Mouse (Mus musculus) embryonic stem cell, embryonic (primary cell): ENCODE data around the gene Grm5.

Source experiments
- CTCF ChIA-PET, 4 experiments: fragments of 300-600 bp in 2 of 4; fragments of 350-600 bp in 2 of 4; sonication (Branson Sonifier 250); formaldehyde crosslinking; loops; one replicate each; lab custom pipeline; 2022; ENCODE audit warnings: inconsistent platforms in 2 of 4; lab: Charles Lee
- POLR2A ChIA-PET, 4 experiments: fragments of 300-600 bp in 2 of 4; fragments of 350-600 bp in 2 of 4; sonication (Branson Sonifier 250); formaldehyde crosslinking; loops; one replicate each; lab custom pipeline; 2022; ENCODE audit warnings: antibody characterized with exemption in 4 of 4, inconsistent platforms in 1 of 4; lab: Charles Lee

Gene Grm5

DNA sequence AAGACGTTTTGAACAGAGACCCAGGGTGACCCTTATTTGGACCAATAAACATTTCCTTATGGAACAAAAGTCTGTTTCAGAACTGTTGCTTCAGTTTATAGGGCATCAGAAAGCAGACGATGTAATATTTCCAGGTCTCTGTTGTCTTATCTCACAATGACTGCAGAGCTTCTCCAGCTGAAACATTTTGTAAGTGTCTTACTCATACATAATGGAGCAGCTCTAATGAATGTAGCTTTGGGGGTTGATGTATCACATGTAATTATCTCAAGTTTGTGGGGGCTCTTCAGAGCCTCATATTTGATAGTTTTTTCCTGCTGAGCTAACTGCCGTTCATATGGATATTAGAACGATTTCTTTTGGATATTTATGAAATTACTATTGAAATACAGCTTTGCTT is 250.7 kb downstream of the Grm5 start:
- POLR2A ChIA-PET = no interaction called here
- CTCF ChIA-PET = no interaction called here

DNA sequence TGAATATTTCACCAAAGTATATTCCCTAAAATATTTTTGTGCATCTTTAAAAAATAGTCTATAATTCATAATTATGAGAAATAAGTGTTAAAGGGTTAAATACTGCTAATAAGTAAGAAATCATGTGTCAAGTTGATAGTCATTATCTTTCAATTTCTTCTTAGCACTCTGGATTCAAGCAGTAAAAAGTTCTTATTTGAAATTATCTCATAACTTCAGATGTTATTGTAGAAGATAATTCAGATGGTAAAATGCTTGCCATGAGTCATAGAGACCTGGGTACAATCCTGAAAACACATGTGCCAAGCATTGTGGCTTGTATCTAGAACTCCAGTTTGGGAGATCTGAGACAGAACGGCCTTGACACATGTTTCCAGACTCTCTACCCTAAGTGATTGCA is 254.6 kb downstream of the Grm5 start:
- ChIA-PET CTCF (no interaction called here), POLR2A (no interaction called here)

DNA sequence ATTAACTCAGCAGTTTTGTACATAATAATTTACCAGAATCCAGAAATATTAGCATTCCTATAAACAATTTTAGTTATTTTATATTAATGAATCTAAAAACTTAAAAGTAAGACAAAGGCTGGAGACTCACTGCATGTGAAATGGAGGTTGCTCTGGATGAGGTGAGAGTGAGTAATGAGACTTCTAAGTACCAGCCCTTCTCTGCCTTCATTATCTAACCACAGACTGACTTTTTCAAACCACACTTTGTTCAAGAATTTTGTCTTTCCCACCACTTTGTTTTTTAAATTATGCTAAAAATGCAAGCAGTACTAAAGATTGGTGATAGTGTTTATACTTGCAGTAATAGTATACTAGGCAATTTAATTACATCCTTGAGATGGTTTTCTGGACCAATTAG is 259.5 kb downstream of the Grm5 start:
- CTCF ChIA-PET = interaction anchor here in 1 of 4 experiments (0.6 kb wide), 1 partner anchor 37 kb away, joined by 3 read pairs; no protein-coding TSS in a partner anchor
- POLR2A ChIA-PET = no interaction called here

DNA sequence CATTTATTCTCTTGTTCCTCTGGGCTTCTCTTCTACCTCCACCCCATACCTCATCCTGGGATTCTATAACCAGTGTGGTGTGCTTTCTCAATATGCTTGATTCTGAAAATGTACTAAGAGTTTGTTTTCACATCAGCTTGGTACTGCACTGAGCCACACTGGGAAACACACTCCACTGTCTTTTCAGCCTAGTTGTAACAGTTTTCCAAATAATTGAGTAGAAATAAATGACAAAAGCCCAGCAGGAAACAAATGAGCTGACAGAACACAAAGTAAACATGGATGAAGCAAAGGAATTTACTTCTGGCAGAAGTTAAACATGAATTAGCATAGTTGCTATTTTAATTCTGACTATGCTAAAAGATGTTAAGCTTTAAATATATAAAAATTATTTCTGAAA is 262.1 kb downstream of the Grm5 start:
- POLR2A ChIA-PET = no interaction called here
- CTCF ChIA-PET = no interaction called here

DNA sequence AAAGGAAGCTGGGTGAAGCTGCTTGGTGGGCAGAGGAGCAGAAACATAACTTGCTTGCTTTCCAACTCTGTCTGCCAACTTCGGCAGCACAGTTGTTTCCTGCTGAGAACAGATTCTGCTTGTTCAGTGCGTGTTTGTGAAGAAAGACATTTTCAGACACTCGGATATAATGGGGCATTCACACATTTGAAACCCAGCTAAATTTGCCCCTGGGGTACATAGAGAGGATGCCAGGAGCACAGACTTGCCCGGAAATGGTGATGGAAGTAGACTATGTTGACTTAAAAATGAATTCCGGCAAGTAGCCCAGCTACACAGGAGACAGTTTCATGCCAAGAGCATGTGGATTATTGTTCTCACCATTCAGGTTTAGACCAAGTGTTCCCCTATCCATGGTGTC is 342.0 kb downstream of the Grm5 start:
- ChIA-PET POLR2A (no interaction called here), CTCF (no interaction called here)

DNA sequence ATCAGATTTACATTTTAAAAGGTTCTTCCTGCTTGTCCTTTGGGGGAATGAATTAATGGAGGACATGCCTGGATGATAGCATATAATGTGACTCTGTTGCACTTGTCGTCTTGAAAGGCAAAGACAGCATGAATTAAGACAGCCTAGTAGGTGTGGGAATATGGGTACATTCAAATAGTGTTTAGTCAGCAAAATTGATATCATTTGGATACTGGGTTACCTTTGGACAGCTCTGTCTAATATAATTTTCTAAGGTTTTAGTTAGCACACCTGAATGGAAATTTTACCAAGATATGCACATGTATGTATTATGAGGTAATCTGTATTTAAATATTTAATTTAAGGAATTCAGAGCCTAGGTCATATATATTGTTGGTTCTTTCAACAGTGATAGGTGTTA is 353.4 kb downstream of the Grm5 start:
- ChIA-PET CTCF (no interaction called here), POLR2A (no interaction called here)

DNA sequence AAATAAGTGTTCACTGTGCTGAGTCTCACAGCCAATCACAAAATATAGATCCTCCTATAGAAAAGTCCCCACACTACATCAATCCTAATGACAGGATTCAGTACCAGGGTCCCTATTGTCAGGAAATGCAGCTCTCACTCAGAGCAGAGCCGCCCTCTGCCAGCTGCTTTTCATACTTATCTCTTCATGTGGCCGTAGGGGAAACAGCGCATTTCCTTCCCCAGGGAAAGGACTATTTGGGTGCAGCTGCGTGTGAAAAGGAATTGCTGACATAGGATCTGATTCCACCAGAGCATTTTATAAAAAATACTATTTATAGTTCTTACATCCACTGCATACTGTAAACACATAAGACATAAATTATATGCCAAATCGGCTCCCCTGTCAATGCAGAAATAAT is 354.3 kb downstream of the Grm5 start:
- CTCF ChIA-PET = no interaction called here
- POLR2A ChIA-PET = no interaction called here

DNA sequence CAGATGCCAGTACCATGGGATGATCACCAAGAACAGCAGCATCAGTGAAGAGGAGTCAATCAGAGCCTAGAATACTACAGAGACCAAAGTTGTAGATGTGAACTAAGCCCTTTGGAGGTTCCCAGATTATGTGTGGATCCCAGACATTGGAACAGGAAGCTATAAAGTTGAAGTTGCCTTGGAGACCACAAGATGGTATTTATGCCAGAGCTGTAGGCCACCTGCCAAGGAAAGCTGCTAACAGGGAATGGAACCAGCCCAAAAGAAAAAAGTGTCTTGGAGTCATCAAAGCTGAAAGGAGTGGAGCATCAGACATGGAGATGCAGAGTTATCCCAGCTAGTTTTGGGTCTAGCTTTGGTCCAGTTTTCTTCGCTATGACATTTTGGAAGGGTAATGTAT is 366.2 kb downstream of the Grm5 start:
- ChIA-PET POLR2A (no interaction called here), CTCF (no interaction called here)

DNA sequence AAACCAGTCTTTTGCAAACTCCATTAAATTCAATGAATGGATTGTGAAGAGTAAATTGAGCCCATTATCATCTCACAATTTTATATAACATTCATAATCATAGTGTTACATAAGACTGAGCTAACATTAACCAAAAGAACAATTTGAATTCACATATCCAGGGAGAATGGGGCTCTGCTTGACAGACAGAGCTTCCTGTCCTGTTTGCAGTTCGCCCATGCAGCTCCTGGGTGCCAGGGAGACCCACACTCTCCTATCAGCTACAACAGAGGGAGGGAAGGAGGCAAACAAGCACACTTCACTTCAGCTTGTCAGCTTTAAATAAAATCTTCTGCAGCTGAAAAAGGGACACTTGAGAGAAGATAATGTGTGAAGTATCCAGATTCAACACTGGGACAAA is 389.2 kb downstream of the Grm5 start:
- CTCF ChIA-PET = no interaction called here
- POLR2A ChIA-PET = no interaction called here

DNA sequence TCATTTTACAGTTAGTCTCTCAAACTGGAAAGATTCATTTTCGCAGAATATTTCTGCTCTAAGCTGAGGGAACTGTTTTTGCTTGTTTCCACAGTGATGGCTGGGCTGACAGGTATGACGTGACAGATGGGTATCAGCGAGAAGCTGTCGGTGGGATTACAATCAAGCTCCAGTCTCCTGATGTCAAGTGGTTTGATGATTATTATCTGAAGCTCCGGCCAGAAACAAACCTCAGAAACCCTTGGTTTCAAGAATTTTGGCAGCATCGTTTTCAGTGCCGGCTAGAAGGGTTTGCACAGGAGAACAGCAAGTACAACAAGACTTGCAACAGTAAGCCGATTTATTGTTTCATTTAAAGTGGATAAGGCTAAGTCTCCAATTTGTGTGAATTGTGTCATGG is 391.1 kb downstream of the Grm5 start:
- ChIA-PET CTCF (no interaction called here), POLR2A (no interaction called here)

DNA sequence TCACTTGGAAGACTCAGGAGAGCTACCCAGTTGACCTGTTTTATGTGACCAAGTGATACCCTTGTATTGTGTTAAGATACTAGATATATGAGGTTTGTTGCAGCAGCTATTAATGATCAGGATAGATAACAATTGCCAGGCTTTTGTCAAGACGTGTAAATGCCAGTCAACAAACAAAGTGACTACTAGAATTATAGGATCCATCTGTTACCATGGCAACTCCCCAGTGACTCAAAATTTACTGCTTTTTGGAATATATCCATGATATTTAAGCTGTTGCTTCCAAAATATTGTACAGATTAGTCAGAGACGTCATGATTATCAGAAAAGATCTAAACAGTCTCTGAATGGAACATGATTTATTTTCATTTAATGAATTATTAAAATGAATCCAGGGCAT is 399.5 kb downstream of the Grm5 start:
- ChIA-PET CTCF (no interaction called here), POLR2A (no interaction called here)

DNA sequence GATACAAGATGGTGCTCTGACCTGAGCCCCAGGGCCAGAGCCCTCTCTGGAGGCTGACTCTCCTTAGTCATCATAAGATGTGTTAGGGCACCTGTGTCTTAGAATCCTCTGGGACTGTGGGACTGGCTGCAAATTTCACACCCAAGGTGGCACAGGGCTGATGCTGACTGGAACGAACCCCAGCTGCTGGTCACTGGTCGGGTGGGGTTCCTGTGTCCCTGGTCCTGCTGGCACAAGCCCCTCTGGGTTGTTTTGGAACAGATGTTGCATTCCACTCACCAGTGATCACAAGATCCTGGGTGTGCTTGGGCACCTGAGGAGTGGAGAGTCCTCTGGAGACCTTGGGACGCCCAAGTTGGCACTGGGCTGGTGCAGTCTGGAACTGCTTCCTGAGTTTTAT is 430.5 kb downstream of the Grm5 start:
- ChIA-PET CTCF (no interaction called here), POLR2A (no interaction called here)

DNA sequence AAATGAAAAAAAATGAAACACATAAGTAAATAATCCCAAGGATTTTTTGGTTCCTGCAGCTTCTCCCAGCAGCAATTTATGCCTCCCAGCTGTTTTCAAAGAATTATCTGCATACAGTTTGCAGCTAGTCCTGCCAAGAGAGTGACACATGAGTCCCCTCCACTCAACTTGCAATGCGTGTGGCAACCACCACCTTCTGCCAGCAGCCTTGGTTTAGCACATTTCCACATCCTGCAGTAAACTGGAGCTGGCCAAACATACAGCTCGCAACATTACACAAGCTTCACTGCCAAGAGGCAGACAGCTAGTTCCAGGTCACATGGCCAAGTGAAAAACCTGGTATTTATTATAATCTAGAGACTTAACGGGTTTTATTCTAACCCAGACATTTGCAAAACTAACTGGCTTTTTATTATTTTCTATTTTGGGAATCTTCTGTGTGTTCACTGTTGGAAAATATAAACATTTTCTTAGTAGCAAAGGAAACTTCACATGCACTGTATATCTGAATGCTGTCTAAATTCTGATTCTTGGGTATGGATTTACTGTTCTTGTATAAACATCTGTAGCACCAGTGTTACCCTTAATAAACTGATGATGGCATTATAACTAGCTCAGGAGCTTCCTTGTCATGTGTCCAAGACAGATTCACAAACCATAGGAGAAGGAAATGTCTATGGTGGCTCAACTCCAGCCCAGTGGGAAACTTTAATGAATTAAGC is 443.6 kb downstream of the Grm5 start:
- CTCF ChIA-PET = no interaction called here
- POLR2A ChIA-PET = no interaction called here

DNA sequence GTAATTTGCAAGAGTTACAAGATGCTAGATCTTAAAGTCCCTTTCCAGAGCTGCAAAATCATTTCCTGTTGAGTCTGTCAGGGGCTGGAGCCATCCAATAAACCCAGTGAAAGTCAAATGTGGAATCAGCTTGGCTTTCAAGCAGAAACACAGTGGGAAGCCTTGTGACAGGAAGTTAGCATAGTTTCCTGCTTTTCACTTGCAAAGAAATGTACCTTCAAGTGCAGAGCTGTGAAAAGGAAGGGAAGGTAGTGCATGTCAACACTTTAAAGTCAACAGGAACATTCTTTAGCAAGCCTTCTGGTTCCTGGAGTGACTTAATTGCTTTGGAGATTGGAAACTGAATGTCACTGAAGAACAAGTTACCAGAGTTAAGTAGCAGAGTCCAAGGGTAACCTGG is 463.4 kb downstream of the Grm5 start:
- POLR2A ChIA-PET = no interaction called here
- CTCF ChIA-PET = no interaction called here

DNA sequence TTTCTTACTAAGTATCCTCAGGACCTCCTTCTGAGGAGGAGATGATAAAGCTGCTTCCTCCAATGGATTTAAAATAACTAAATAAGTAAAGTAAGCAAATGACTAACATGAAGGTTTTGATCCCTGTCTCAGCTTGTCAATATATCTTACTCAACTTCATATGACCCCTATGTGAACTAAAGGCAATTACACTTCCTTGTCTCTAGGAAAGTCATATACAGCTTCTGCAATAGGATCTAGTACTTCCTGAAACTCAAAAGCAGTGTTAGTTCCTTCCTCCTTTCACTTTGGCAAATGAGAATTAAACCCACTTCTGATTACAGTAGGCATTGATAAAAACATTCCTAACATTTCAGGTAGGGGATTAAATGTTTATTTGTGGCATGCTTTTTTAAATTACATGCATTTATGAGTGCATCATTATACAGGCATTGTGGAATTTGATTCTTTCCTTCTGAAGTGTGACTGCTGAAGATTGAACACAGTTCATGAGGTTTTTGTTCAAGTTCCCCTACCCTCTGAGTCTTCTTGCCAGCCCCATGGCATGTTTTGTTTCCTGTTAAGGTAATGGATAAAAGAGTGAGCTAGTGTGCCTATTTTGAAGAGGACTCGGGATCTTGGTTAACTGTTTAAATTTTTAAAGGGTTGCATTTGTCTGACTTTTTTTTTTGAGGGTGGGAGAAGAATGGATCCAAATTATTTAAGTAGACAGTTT is 470.4 kb downstream of the Grm5 start:
- POLR2A ChIA-PET = no interaction called here
- CTCF ChIA-PET = interaction anchor here in 1 of 4 experiments (0.5 kb wide), 1 partner anchor 14 kb away, joined by 3 read pairs; no protein-coding TSS in a partner anchor

DNA sequence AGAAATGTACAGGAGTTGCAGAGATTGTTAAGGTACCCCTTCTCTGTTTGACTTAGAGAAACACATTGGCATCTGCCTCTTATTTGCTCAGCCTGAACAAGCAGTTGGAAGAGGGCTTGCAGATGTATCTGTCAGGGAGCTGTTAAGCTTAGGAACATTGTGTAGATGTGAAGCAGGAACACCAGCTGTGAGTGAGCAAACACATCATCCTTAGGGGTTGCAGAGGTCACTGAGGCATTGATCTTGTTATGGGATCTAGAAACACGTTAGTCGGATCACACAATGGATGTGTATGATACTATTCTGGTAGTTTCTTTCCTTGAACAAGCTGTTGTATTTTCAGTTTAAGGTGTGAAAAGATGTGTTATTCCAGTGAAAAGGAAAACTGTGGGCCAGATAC is 472.5 kb downstream of the Grm5 start:
- POLR2A ChIA-PET = no interaction called here

DNA sequence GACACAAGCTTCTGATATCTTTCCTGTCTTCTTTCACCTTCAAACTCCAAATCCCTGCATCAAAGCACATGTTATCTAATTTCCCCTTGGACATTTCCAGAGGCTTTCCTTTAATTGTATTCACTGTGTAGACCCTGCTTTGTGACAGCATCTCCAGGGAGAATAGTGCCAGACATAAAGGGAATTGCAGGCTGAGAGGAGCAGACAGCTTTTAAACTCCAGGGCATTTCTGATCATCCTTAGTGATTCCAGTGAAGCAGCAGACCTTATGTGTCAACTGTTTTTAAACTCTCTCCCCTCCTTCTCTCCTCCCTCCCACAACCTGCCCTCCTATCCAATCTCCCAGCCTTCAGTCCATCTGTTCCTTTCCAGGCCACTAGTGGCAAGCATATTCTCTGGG is 507.1 kb downstream of the Grm5 start:
- ChIA-PET CTCF (no interaction called here), POLR2A (no interaction called here)

More for the DNA sequence above, 472.5 kb downstream of the Grm5 start:
- CTCF ChIA-PET = no interaction called here

DNA sequence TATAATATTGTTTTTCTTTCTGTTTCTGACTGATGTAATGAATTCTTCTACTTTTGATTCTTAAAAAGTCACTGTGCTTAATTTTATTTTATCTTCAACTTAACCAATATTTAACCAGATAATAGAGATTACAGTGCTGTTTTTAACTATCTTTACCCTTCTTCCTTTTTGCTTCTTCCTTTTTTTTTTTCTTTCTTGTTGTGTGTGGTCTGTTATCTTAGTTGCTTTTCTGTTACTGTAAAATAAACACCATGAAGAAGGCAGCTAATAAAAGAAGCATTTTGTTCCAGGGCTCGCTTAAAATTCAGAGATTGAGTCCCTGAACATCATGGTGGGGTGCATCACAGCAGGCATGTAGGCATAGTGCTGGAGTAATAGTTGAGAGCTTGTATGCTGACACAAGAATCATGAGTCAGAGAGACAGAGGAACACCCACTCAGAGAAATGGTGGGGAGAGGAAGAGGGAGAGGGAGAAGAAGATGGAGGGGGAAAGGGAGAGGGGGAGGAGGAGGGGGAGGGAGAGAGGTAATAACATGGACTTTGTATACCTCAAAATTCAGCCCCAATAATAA is 512.7 kb downstream of the Grm5 start:
- ChIA-PET CTCF (no interaction called here), POLR2A (no interaction called here)

DNA sequence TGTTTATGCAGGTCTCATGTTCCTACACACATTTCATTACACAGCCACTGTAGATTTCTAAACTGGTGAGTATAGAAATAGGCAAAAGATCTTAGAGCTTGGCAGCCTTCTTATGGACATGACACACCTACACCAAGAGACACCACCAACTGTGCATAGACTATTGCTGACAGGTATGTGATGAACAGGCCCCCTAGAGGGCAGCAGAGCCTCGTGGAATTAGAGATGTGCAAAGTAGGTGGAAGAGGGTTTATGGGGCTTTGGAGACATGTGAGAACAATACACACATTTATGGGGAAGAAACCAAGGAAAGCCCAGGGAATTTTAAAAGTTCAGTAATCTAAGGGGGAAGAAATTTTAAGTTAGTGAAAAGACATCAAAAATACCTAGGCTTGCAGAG is 513.7 kb downstream of the Grm5 start:
- ChIA-PET POLR2A (no interaction called here), CTCF (interaction anchor here in 1 of 4 experiments (0.6 kb wide), 2 partner anchors 127 to 579 kb away, joined by 3 to 4 read pairs; no protein-coding TSS in a partner anchor)

DNA sequence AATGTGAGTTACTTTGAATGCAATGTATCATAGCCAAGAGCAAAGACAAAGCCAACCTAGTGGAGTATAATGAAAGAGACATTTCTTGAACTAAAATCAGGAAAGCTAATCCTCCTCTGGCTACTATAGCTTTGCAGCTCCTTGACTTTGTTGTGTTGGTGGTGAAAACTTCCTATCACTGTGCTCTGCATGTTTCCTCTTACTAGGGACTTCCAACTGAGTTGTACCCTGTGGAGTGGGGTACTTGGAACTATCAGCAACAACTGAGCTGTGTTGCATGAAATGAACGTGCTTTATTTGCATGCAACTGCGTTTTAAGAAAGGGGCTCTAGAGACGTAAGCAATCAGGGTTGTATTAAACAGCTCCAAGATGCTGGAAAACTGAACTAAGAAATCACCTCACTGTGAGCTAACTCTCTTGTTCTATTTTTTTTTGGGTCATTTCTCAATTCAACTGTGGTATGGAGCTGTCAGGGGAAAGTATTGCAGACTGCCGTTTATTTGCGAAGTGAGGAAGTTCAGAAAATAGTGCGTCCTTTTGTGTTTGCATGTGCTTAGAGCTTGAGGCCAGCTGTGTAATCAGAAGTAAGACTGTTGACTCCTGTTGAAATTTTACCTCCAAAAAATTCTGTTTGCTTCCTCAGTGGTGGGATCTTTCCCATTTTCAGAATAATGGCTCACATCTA is 532.9 kb downstream of the Grm5 start:
- ChIA-PET POLR2A (interaction anchor here in 1 of 4 experiments (1.1 kb wide), 1 partner anchor 13 kb away, joined by 3 read pairs; no protein-coding TSS in a partner anchor), CTCF (no interaction called here)
